Mouse (Mus musculus) bone marrow, adult 2 months (tissue): ENCODE measurements around the gene Gan.

Experiments used
- CTCF ChIP-seq: fragments of 200-500 bp; IDR thresholded peaks from 2 replicates; pipeline ENCODE4 v1.5.1; 2011; ENCODE audit warnings: low read length, control low read depth; ENCODE audit not compliant: control insufficient read depth, insufficient read depth
- POLR2A ChIP-seq: fragments of 200-500 bp; IDR thresholded peaks from 2 replicates; pipeline ENCODE4 v1.6.1; 2011; ENCODE audit warnings: low read depth, mild to moderate bottlenecking, control low read depth, low read length, borderline replicate concordance; ENCODE audit not compliant: control insufficient read depth

- no peak for TF ChIP-seq CTCF
- no peak for TF ChIP-seq POLR2A
Measured at GRCm38 (mm10) chr8:117115094-117115493, 42.8 kb upstream of the Gan start.
